Mouse (Mus musculus) cerebellum, adult 2 months (tissue): ENCODE results near the gene Vmn1r188.

Experiments used
- CTCF ChIP-seq: fragments of 200-500 bp; IDR thresholded peaks from 2 replicates; pipeline ENCODE4 v1.5.1; 2011; ENCODE audit warnings: low read depth, mild to moderate bottlenecking, control low read depth, low read length, moderate library complexity, borderline replicate concordance; ENCODE audit not compliant: insufficient read depth
- POLR2A ChIP-seq: fragments of 200-500 bp; IDR thresholded peaks from 2 replicates; pipeline ENCODE4 v1.6.1; 2011; ENCODE audit warnings: low read length, control low read depth, borderline replicate concordance; ENCODE audit not compliant: insufficient read depth

- TF ChIP-seq POLR2A (no peak), CTCF (no peak)
Measured at GRCm38 (mm10) chr13:22037415-22037814, 46.8 kb upstream of the Vmn1r188 start.
